Mouse (Mus musculus): ENCODE measurements at regions not wholly inside any gene's neighbourhood (a gene's known extent, or its start where the extent isn't known, plus 50 kb on each side); places are given as distances from the start of the nearest gene placed in this dataset.

- H3K9me3 ChIP-seq (ENCODE audit: control insufficient read depth, low read length), result no peaks in the 10 kb centered on the region
- no peaks in the 10 kb centered on the region for H3K4me1 ChIP-seq (ENCODE audit: control insufficient read depth, insufficient read depth, low read length)
- no peak overlapping the region for H3K4me3 ChIP-seq (ENCODE audit: low read length)
- no peak overlapping the region for H3K9ac ChIP-seq (ENCODE audit: low read depth, low read length)
- no peaks in the 10 kb centered on the region for H3K27me3 ChIP-seq (replicated peaks; ENCODE audit: control insufficient read depth, insufficient read depth, low read length)
- 61% methylated on average over 3 of the region's 3 CpGs for WGBS
- no peak for ATAC-seq
- H3K4me2 ChIP-seq (ENCODE audit: low read depth, low read length), result no peak overlapping the region
- H3K36me3 ChIP-seq (ENCODE audit: control insufficient read depth, insufficient read depth, low read length), result no peaks in the 10 kb centered on the region
- no peak overlapping the region for H3K27ac ChIP-seq (ENCODE audit: low read length)
Observed at GRCm38 (mm10) chr16:86067628-86068364, 166.2 kb upstream of the Adamts5 start.

DNA sequence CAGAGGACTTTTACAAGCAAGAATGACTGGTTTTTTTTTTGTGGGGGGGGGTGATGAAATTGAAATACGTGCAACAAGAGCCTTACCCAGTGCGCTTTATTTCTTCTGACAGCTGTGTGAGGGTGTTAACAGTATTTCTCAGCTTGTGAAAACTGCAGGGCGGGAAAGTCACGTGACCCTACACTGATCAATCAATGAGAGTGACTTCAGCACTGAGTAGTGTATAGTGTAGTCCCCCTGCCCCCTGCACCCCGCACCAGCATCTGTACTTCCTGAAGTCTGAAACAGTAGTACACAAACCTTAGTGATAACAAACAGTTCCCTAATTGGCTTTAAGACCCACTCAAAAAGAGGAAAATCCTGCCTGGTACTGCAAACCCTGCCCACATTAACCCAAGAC, 158.5 kb upstream of the Adamts5 start:
- WGBS, result 64% methylated on average over 5 of the region's 5 CpGs
- H3K4me3 ChIP-seq (ENCODE audit: low read length), result no peak overlapping the region
- no peak for ATAC-seq
- H3K27ac ChIP-seq (ENCODE audit: low read length), result no peak overlapping the region
- no peaks in the 10 kb centered on the region for H3K27me3 ChIP-seq (replicated peaks; ENCODE audit: control insufficient read depth, insufficient read depth, low read length)
- H3K4me1 ChIP-seq (ENCODE audit: control insufficient read depth, insufficient read depth, low read length), result no peaks in the 10 kb centered on the region
- no peaks in the 10 kb centered on the region for H3K36me3 ChIP-seq (ENCODE audit: control insufficient read depth, insufficient read depth, low read length)
- H3K9me3 ChIP-seq (ENCODE audit: control insufficient read depth, low read length), result no peaks in the 10 kb centered on the region
- no peak overlapping the region for H3K4me2 ChIP-seq (ENCODE audit: low read depth, low read length)
- no peak overlapping the region for H3K9ac ChIP-seq (ENCODE audit: low read depth, low read length)

- no peak for ATAC-seq
- Histone ChIP-seq H3K4me1 (ENCODE audit: control insufficient read depth, insufficient read depth, low read length) (no peaks in the 10 kb centered on the region), H3K4me2 (ENCODE audit: low read depth, low read length) (no peak overlapping the region), H3K4me3 (ENCODE audit: low read length) (no peak overlapping the region), H3K36me3 (ENCODE audit: control insufficient read depth, insufficient read depth, low read length) (no peaks in the 10 kb centered on the region), H3K9ac (ENCODE audit: low read depth, low read length) (no peak overlapping the region), H3K27me3 (replicated peaks; ENCODE audit: control insufficient read depth, insufficient read depth, low read length) (no peaks in the 10 kb centered on the region), H3K27ac (ENCODE audit: low read length) (no peak overlapping the region), H3K9me3 (ENCODE audit: control insufficient read depth, low read length) (no peaks in the 10 kb centered on the region)
- 93% methylated on average over 2 of the region's 2 CpGs for WGBS
Observed at GRCm38 (mm10) chr16:86044695-86045094, 143.1 kb upstream of the Adamts5 start.

GRCm38 (mm10) chr16:86034772-86035171, 133.1 kb upstream of the Adamts5 start:
- Histone ChIP-seq H3K4me3 (ENCODE audit: low read length) (no peak overlapping the region), H3K4me1 (ENCODE audit: control insufficient read depth, insufficient read depth, low read length) (no peaks in the 10 kb centered on the region), H3K9me3 (ENCODE audit: control insufficient read depth, low read length) (no peaks in the 10 kb centered on the region), H3K36me3 (ENCODE audit: control insufficient read depth, insufficient read depth, low read length) (no peaks in the 10 kb centered on the region), H3K27me3 (replicated peaks; ENCODE audit: control insufficient read depth, insufficient read depth, low read length) (no peaks in the 10 kb centered on the region), H3K9ac (ENCODE audit: low read depth, low read length) (no peak overlapping the region), H3K4me2 (ENCODE audit: low read depth, low read length) (no peak overlapping the region), H3K27ac (ENCODE audit: low read length) (no peak overlapping the region)
- no peak for ATAC-seq
- WGBS, result 75% methylated on average over 9 of the region's 9 CpGs

GRCm38 (mm10) chr16:86027700-86028099, 126.1 kb upstream of the Adamts5 start:
- Histone ChIP-seq H3K36me3 (ENCODE audit: control insufficient read depth, insufficient read depth, low read length) (no peaks in the 10 kb centered on the region), H3K27me3 (replicated peaks; ENCODE audit: control insufficient read depth, insufficient read depth, low read length) (no peaks in the 10 kb centered on the region), H3K9me3 (ENCODE audit: control insufficient read depth, low read length) (no peaks in the 10 kb centered on the region), H3K4me1 (ENCODE audit: control insufficient read depth, insufficient read depth, low read length) (no peaks in the 10 kb centered on the region), H3K27ac (ENCODE audit: low read length) (no peak overlapping the region), H3K4me2 (ENCODE audit: low read depth, low read length) (no peak overlapping the region), H3K4me3 (ENCODE audit: low read length) (no peak overlapping the region), H3K9ac (ENCODE audit: low read depth, low read length) (no peak overlapping the region)
- no peak for ATAC-seq
- WGBS, result 35% methylated on average over 2 of the region's 2 CpGs

- H3K4me2 ChIP-seq (ENCODE audit: low read depth, low read length), result no peak overlapping the region
- no peak overlapping the region for H3K4me3 ChIP-seq (ENCODE audit: low read length)
- no peaks in the 10 kb centered on the region for H3K36me3 ChIP-seq (ENCODE audit: control insufficient read depth, insufficient read depth, low read length)
- no peak for ATAC-seq
- no peak overlapping the region for H3K9ac ChIP-seq (ENCODE audit: low read depth, low read length)
- no peaks in the 10 kb centered on the region for H3K4me1 ChIP-seq (ENCODE audit: control insufficient read depth, insufficient read depth, low read length)
- no peaks in the 10 kb centered on the region for H3K9me3 ChIP-seq (ENCODE audit: control insufficient read depth, low read length)
- 86% methylated on average over 1 of the region's 1 CpGs for WGBS
- H3K27me3 ChIP-seq (replicated peaks; ENCODE audit: control insufficient read depth, insufficient read depth, low read length), result no peaks in the 10 kb centered on the region
- H3K27ac ChIP-seq (ENCODE audit: low read length), result no peak overlapping the region
Observed at GRCm38 (mm10) chr16:86015336-86015735, 113.7 kb upstream of the Adamts5 start.

GRCm38 (mm10) chr16:86011051-86011450, 109.4 kb upstream of the Adamts5 start:
- Histone ChIP-seq H3K27ac (ENCODE audit: low read length) (no peak overlapping the region), H3K4me1 (ENCODE audit: control insufficient read depth, insufficient read depth, low read length) (no peaks in the 10 kb centered on the region), H3K27me3 (replicated peaks; ENCODE audit: control insufficient read depth, insufficient read depth, low read length) (no peaks in the 10 kb centered on the region), H3K9me3 (ENCODE audit: control insufficient read depth, low read length) (no peaks in the 10 kb centered on the region), H3K36me3 (ENCODE audit: control insufficient read depth, insufficient read depth, low read length) (no peaks in the 10 kb centered on the region), H3K4me3 (ENCODE audit: low read length) (no peak overlapping the region), H3K9ac (ENCODE audit: low read depth, low read length) (no peak overlapping the region), H3K4me2 (ENCODE audit: low read depth, low read length) (no peak overlapping the region)
- 79% methylated on average over 5 of the region's 5 CpGs for WGBS
- ATAC-seq, result no peak

- Histone ChIP-seq H3K9me3 (ENCODE audit: control insufficient read depth, low read length) (no peaks in the 10 kb centered on the region), H3K36me3 (ENCODE audit: control insufficient read depth, insufficient read depth, low read length) (no peaks in the 10 kb centered on the region), H3K4me3 (ENCODE audit: low read length) (no peak overlapping the region), H3K27me3 (replicated peaks; ENCODE audit: control insufficient read depth, insufficient read depth, low read length) (no peaks in the 10 kb centered on the region), H3K27ac (ENCODE audit: low read length) (no peak overlapping the region), H3K4me1 (ENCODE audit: control insufficient read depth, insufficient read depth, low read length) (no peaks in the 10 kb centered on the region), H3K4me2 (ENCODE audit: low read depth, low read length) (no peak overlapping the region), H3K9ac (ENCODE audit: low read depth, low read length) (no peak overlapping the region)
- WGBS, result 72% methylated on average over 3 of the region's 3 CpGs
- ATAC-seq, result no peak
Observed at GRCm38 (mm10) chr16:86009638-86010329, 108.2 kb upstream of the Adamts5 start.

- H3K27ac ChIP-seq (ENCODE audit: low read length), result no peak overlapping the region
- no peaks in the 10 kb centered on the region for H3K4me1 ChIP-seq (ENCODE audit: control insufficient read depth, insufficient read depth, low read length)
- 63% methylated on average over 1 of the region's 1 CpGs for WGBS
- H3K27me3 ChIP-seq (replicated peaks; ENCODE audit: control insufficient read depth, insufficient read depth, low read length), result no peaks in the 10 kb centered on the region
- no peak overlapping the region for H3K9ac ChIP-seq (ENCODE audit: low read depth, low read length)
- no peaks in the 10 kb centered on the region for H3K9me3 ChIP-seq (ENCODE audit: control insufficient read depth, low read length)
- no peak overlapping the region for H3K4me2 ChIP-seq (ENCODE audit: low read depth, low read length)
- H3K36me3 ChIP-seq (ENCODE audit: control insufficient read depth, insufficient read depth, low read length), result no peaks in the 10 kb centered on the region
- no peak overlapping the region for H3K4me3 ChIP-seq (ENCODE audit: low read length)
- no peak for ATAC-seq
Observed at GRCm38 (mm10) chr16:86007799-86008198, 106.2 kb upstream of the Adamts5 start.
